Mouse (Mus musculus): ENCODE measurements at regions not wholly inside any gene's neighbourhood (a gene's known extent, or its start where the extent isn't known, plus 50 kb on each side); places are given as distances from the start of the nearest gene placed in this dataset.

GRCm38 (mm10) chr1:194107271-194107938, 510.6 kb upstream of the Plxna2 start:
- TF ChIP-seq CTCF (IDR thresholded peaks at IDR 0.05; ENCODE audit: extremely low read depth, insufficient read depth, insufficient read length, insufficient replicate concordance) (no peak), POLR2A (IDR thresholded peaks at IDR 0.05; ENCODE audit: low read depth, low read length) (no peak)
